30 mouse cellular contexts compared by ENCODE assay signal in the genomic region with DNA sequence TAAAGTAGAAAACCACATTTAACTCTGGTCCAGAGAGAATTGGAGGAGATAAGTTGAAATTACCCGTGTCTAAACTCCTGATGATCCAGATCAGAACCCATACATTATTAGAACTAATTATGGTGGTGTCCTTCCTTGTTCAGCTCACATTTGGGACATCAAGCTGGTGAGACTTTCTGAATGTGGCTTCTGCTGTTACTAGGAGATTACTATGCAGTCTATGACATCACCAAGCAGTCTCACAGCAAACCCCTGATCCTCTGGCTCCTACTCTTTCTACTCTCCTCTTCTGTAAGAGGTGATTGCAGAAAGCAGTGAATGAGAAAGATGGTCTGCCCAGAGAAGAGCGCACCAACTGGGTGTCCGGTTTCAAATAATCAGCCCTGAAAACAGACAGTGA.
A peak's percentile ranks its signal among the peaks of the same experiment; 100 is the strongest.
DNase-seq lines count a peak whose midpoint lies in the region; ATAC-seq and TF ChIP-seq lines count a peak whose summit lies in the region.
"Had no signal": no experiment of that assay in that cellular context is flagged by ENCODE, and none has a peak within 500 bp of the region (broad histone marks: within the 10 kb centered on the region; RNA-seq: fewer than 3 reads in every experiment).

No protein-coding gene starts in this region.

- peak; percentile 32 for ATAC-seq in G1E (ENCODE audit: extremely low read depth, insufficient number of reproducible peaks, low FRiP score, poor library complexity, severe bottlenecking)
- peak; percentile 67 for ATAC-seq in erythroid progenitor cell, adult 5-6 weeks (replicated peaks; ENCODE audit: low FRiP score, poor library complexity, severe bottlenecking)
- ATAC-seq in liver, embryonic 16.5 days (ENCODE audit: low read depth) = peak; percentile 51
- ATAC-seq: activated CD4-positive, CD25-positive, alpha-beta regulatory T cell, adult 4 months; forebrain, embryonic 16.5 days; intestine, postnatal 0 days; midbrain, embryonic 16.5 days had no signal

- H3K36me3 ChIP-seq in G1E (replicated peaks) = peaks cover 23% of the 10 kb centered on the region
- no peaks in the 10 kb centered on the region for H3K36me3 ChIP-seq in liver, embryonic 16.5 days (ENCODE audit: control insufficient read depth, insufficient read depth)
- H3K36me3 ChIP-seq: embryonic facial prominence, embryonic 15.5 days; forebrain, embryonic 10.5 days; heart, embryonic 13.5 days had no signal

- H3K9me3 ChIP-seq in G1E (replicated peaks) = 0 out of 2 replicates have a peak, but pooled peaks cover 8% of the 10 kb centered on the region
- 0 out of 2 replicates have a peak, but pooled peaks cover 4% of the 10 kb centered on the region for H3K9me3 ChIP-seq in liver, embryonic 16.5 days (replicated peaks; ENCODE audit: control insufficient read depth, low read length)
- H3K9me3 ChIP-seq: embryonic facial prominence, embryonic 15.5 days had no signal

- peak overlapping the region; percentile 46 for H3K4me2 ChIP-seq in liver, embryonic 16.5 days (ENCODE audit: low read depth, low read length)
- H3K4me2 ChIP-seq: embryonic facial prominence, embryonic 15.5 days; heart, embryonic 13.5 days; hindbrain, embryonic 14.5 days; kidney, embryonic 15.5 days; lung, embryonic 14.5 days; midbrain, embryonic 11.5 days had no signal

- no peak for TF ChIP-seq POLR2A in bone marrow, adult 2 months (IDR thresholded peaks at IDR 0.05; ENCODE audit: borderline replicate concordance, control insufficient read depth, low read depth, low read length)
- TF ChIP-seq POLR2A in cerebellum, adult 2 months (IDR thresholded peaks at IDR 0.05; ENCODE audit: borderline replicate concordance, insufficient read depth, low read length) = no peak

- DNase-seq in G1E (ENCODE audit: low spot score) = no peak
- no peak for DNase-seq in kidney, adult 8-10 months
- DNase-seq in gastrocnemius, adult 18-20 months (ENCODE audit: low spot score) = no peak
- DNase-seq in gastrocnemius, adult 2 months = no peak
- no peak for DNase-seq in cerebellum, adult 2 months
- DNase-seq: adrenal gland, adult 8-10 months; cerebellum, adult 18-20 months; cerebellum, postnatal 14 days; gastrocnemius, postnatal 10 days; heart, postnatal 10 days; kidney, postnatal 36 days; lung, embryonic 14.5 days; lung, postnatal 14 days; right cerebral cortex, postnatal 25 days had no signal

- peaks cover 60% of the 10 kb centered on the region for H3K4me1 ChIP-seq in G1E (ENCODE audit: insufficient read depth, low read depth, low read length)
- H3K4me1 ChIP-seq in bone marrow, adult 2 months (ENCODE audit: control insufficient read depth, insufficient read depth, low read length) = peaks cover 1% of the 10 kb centered on the region; the same call in 1 of the 2 replicates
- peaks cover 27% of the 10 kb centered on the region for H3K4me1 ChIP-seq in liver, embryonic 16.5 days (ENCODE audit: control insufficient read depth, low read depth, low read length)
- peaks cover 19% of the 10 kb centered on the region; the same call in 1 of the 2 replicates for H3K4me1 ChIP-seq in cerebellum, adult 2 months (ENCODE audit: control insufficient read depth, insufficient read depth, low read length)

- H3K27ac ChIP-seq in bone marrow, adult 2 months (ENCODE audit: control insufficient read depth, insufficient read depth, low read depth, low read length, poor library complexity) = peak overlapping the region; percentile 44; the same call in 1 of the 2 replicates
- H3K27ac ChIP-seq in liver, embryonic 16.5 days (ENCODE audit: low read length) = peak overlapping the region; percentile 86
- H3K27ac ChIP-seq in gastrocnemius, adult 2 months = no peak overlapping the region
- no peak overlapping the region for H3K27ac ChIP-seq in cerebellum, adult 2 months (ENCODE audit: insufficient read depth, low read length)
- H3K27ac ChIP-seq: embryonic facial prominence, embryonic 10.5 days; embryonic facial prominence, embryonic 15.5 days; forebrain, embryonic 10.5 days; heart, embryonic 13.5 days; hindbrain, embryonic 14.5 days; kidney, embryonic 15.5 days; layer of hippocampus, adult 2 months; left cerebral cortex, adult 2 months had no signal

- peak overlapping the region; percentile 47 for H3K9ac ChIP-seq in liver, embryonic 16.5 days (ENCODE audit: low read depth, low read length)
- H3K9ac ChIP-seq: embryonic facial prominence, embryonic 15.5 days; heart, embryonic 13.5 days; hindbrain, embryonic 14.5 days; kidney, embryonic 15.5 days; lung, embryonic 14.5 days had no signal

- TF ChIP-seq CTCF in G1E (IDR thresholded peaks at IDR 0.05; ENCODE audit: low read depth, low read length) = no peak
- no peak for TF ChIP-seq CTCF in bone marrow, adult 2 months (IDR thresholded peaks at IDR 0.05; ENCODE audit: control insufficient read depth, insufficient read depth, low read length)
- TF ChIP-seq CTCF in gastrocnemius, adult 2 months (IDR thresholded peaks at IDR 0.05) = no peak
- TF ChIP-seq CTCF in cerebellum, adult 2 months (IDR thresholded peaks at IDR 0.05; ENCODE audit: borderline replicate concordance, insufficient read depth, low read depth, low read length) = no peak

- H3K4me3 ChIP-seq in G1E (ENCODE audit: low read depth, low read length) = peak overlapping the region; percentile 8; the same call in 1 of the 2 replicates
- H3K4me3 ChIP-seq in bone marrow, adult 2 months (replicated peaks; ENCODE audit: control insufficient read depth, low read depth, low read length) = no peak overlapping the region
- H3K4me3 ChIP-seq in liver, embryonic 16.5 days (ENCODE audit: low read depth, low read length) = peak overlapping the region; percentile 9; the same call in 1 of the 2 replicates
- H3K4me3 ChIP-seq in gastrocnemius, adult 2 months = no peak overlapping the region
- no peak overlapping the region for H3K4me3 ChIP-seq in cerebellum, adult 2 months (replicated peaks; ENCODE audit: insufficient read depth, low read depth, low read length)
- H3K4me3 ChIP-seq: embryonic facial prominence, embryonic 10.5 days; embryonic facial prominence, embryonic 15.5 days; forebrain, embryonic 10.5 days; heart, embryonic 13.5 days; kidney, embryonic 15.5 days; layer of hippocampus, adult 2 months; left cerebral cortex, adult 2 months had no signal

- intact Hi-C loops in gastrocnemius, adult 2 months (cut with DNase I) = no loop called here

- 77% methylated on average over 3 of the region's 3 CpGs for WGBS in bone marrow, adult 2 months
- 58% methylated on average over 3 of the region's 3 CpGs for WGBS in liver, embryonic 16.5 days (ENCODE audit: insufficient replicate concordance)
- WGBS in cerebellum, adult 2 months = 99% methylated on average over 3 of the region's 3 CpGs

- no peaks in the 10 kb centered on the region for H3K27me3 ChIP-seq in G1E (ENCODE audit: insufficient read depth, low read length)
- no peaks in the 10 kb centered on the region for H3K27me3 ChIP-seq in liver, embryonic 16.5 days (ENCODE audit: control insufficient read depth, insufficient read depth, low read depth, low read length)
- H3K27me3 ChIP-seq in cerebellum, adult 2 months (ENCODE audit: control insufficient read depth, insufficient read depth, low read length) = no peaks in the 10 kb centered on the region
- H3K27me3 ChIP-seq: embryonic facial prominence, embryonic 15.5 days; heart, embryonic 13.5 days; kidney, embryonic 15.5 days had no signal

Comparison
In these comparisons a context has a peak if more than half of its experiments do, and no peak if none do; other contexts are left out.
1. H3K4me3 ChIP-seq: peak in G1E (single experiment) and liver, embryonic 16.5 days (single experiment); none in bone marrow, adult 2 months (single experiment), gastrocnemius, adult 2 months (single experiment) and cerebellum, adult 2 months (single experiment).
2. H3K27ac ChIP-seq: peak in bone marrow, adult 2 months (single experiment) and liver, embryonic 16.5 days (single experiment); none in gastrocnemius, adult 2 months (single experiment) and cerebellum, adult 2 months (single experiment).
3. Peak in every context shown above with its lines, with median percentiles within 50 percentile points of each other: ATAC-seq.